18 mouse cellular contexts compared by ENCODE assay signal in genomic region chr5:146783891-146784290, GRCm38 (mm10).
"Had no signal": no experiment of that assay in that cellular context is flagged by ENCODE, and none has a peak within 500 bp of the region (broad histone marks: within the 10 kb centered on the region; RNA-seq: fewer than 3 reads in every experiment).

No protein-coding gene starts in this region.

- H3K27ac ChIP-seq: liver, embryonic 13.5 days; liver, embryonic 15.5 days; midbrain, embryonic 10.5 days; midbrain, embryonic 12.5 days; neural tube, embryonic 12.5 days had no signal

- ATAC-seq: liver, postnatal 0 days; midbrain, embryonic 16.5 days had no signal

- H3K4me3 ChIP-seq: liver, embryonic 13.5 days; liver, embryonic 15.5 days; midbrain, embryonic 10.5 days; midbrain, embryonic 12.5 days; myocyte; neural tube, embryonic 12.5 days had no signal

- H3K27me3 ChIP-seq: liver, embryonic 13.5 days; liver, embryonic 15.5 days; midbrain, embryonic 12.5 days; neural tube, embryonic 12.5 days had no signal

- H3K36me3 ChIP-seq: midbrain, embryonic 12.5 days; neural tube, embryonic 12.5 days had no signal

- DNase-seq: liver, embryonic 13.5 days; liver, postnatal 0 days; lung, embryonic 14.5 days; lung, postnatal 10 days; lung, postnatal 4 days; midbrain, embryonic 14.5 days; retina, postnatal 1 day; right cerebral cortex, adult 18-20 months; right cerebral cortex, postnatal 25 days; right cerebral cortex, postnatal 4 days; thymus, postnatal 14 days; thymus, postnatal 36 days had no signal

- H3K9me3 ChIP-seq: liver, embryonic 13.5 days; liver, embryonic 15.5 days; midbrain, embryonic 10.5 days; neural tube, embryonic 12.5 days had no signal
